Mouse (Mus musculus): ENCODE data around the gene Ephb6.

DNA sequence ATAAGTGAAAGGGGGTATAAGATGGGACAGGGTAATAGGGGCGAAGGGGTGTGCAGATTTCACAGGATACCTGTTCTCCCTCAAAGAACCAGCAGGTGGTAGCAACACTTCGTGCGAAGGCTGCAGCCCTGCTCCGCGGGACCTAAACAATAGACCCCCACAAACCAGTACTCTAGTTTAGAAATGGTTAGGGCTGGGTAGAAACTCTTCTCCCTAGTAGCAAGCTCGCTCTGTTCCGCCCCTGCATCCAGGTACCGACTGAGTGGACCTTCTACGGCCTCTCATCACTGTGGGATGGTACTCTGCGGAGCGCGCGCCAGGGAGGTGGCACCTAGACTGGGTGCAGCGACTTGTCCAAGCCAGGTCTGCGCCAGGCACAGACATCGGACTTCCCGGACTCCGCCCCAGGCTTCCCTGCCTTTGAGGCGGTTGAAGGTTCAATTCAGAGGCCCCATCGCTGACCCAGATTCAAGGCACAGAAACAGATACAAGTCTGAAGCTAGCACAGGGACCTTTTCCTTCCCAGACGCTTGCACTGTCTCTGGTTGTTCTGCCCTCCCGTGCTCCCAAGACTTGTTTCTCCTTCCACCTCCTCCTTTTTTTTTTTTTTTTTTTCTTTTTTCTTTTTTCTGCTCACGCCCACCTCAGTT, 756 bp upstream of the Ephb6 start:
- TF ChIP-seq CTCF (IDR thresholded peaks at IDR 0.05; ENCODE audit: low read depth) = peak; percentile 68
- no peak for TF ChIP-seq EP300 (IDR thresholded peaks at IDR 0.05; ENCODE audit: low read depth)
